Comparison of ENCODE assay signal across 8 mouse cellular contexts in genomic region chr3:30506329-30507027, GRCm38 (mm10). TPM values are rescaled to one million over a fixed set of nuclear protein-coding genes. Genes with fewer than 3 reads are reported as not detected.
DNase-seq lines count a peak whose midpoint lies in the region; ATAC-seq lines count a peak whose summit lies in the region.

No protein-coding gene starts in this region.

- no peaks in the 10 kb centered on the region for H3K9me3 ChIP-seq in heart, embryonic 16.5 days (replicated peaks; ENCODE audit: control insufficient read depth, low read length)
- no peaks in the 10 kb centered on the region for H3K9me3 ChIP-seq in embryonic facial prominence, embryonic 10.5 days
- H3K9me3 ChIP-seq in hindbrain, embryonic 16.5 days (ENCODE audit: control insufficient read depth, low read length), result no peaks in the 10 kb centered on the region
- H3K9me3 ChIP-seq in midbrain, embryonic 15.5 days, result no peaks in the 10 kb centered on the region

- H3K4me3 ChIP-seq in heart, embryonic 16.5 days (ENCODE audit: low read length), result peak overlapping the region; percentile 71
- H3K4me3 ChIP-seq in embryonic facial prominence, embryonic 10.5 days, result peak overlapping the region; percentile 81
- peak overlapping the region; percentile 54 for H3K4me3 ChIP-seq in hindbrain, embryonic 16.5 days (ENCODE audit: low read length)
- peak overlapping the region; percentile 43 for H3K4me3 ChIP-seq in midbrain, embryonic 15.5 days

- H3K27ac ChIP-seq in heart, embryonic 16.5 days (ENCODE audit: low read length), result peak overlapping the region; percentile 89
- H3K27ac ChIP-seq in embryonic facial prominence, embryonic 10.5 days (replicated peaks), result peak overlapping the region; percentile 98
- H3K27ac ChIP-seq in hindbrain, embryonic 16.5 days (ENCODE audit: low read depth, low read length), result peak overlapping the region; percentile 54; the same call in 1 of the 2 replicates
- no peak overlapping the region for H3K27ac ChIP-seq in midbrain, embryonic 15.5 days

- peaks cover 6% of the 10 kb centered on the region; the same call in 1 of the 2 replicates for H3K4me1 ChIP-seq in heart, embryonic 16.5 days (ENCODE audit: control insufficient read depth, insufficient read depth, low read length)
- peaks cover 75% of the 10 kb centered on the region for H3K4me1 ChIP-seq in embryonic facial prominence, embryonic 10.5 days
- peaks cover 15% of the 10 kb centered on the region for H3K4me1 ChIP-seq in hindbrain, embryonic 16.5 days (ENCODE audit: control insufficient read depth, insufficient read depth, low read depth, low read length)
- peaks cover 39% of the 10 kb centered on the region for H3K4me1 ChIP-seq in midbrain, embryonic 15.5 days

- H3K4me2 ChIP-seq in heart, embryonic 16.5 days (ENCODE audit: low read depth, low read length), result peak overlapping the region; percentile 95
- peak overlapping the region; percentile 79 for H3K4me2 ChIP-seq in hindbrain, embryonic 16.5 days (ENCODE audit: low read length)
- peak overlapping the region; percentile 86 for H3K4me2 ChIP-seq in midbrain, embryonic 15.5 days

- H3K9ac ChIP-seq in heart, embryonic 16.5 days (ENCODE audit: low read length), result peak overlapping the region; percentile 81
- no peak overlapping the region for H3K9ac ChIP-seq in hindbrain, embryonic 16.5 days (ENCODE audit: low read depth, low read length)
- no peak overlapping the region for H3K9ac ChIP-seq in midbrain, embryonic 15.5 days

- ATAC-seq in heart, embryonic 16.5 days (replicated peaks; ENCODE audit: extremely low read depth, insufficient read depth, low FRiP score), result no peak
- no peak for ATAC-seq in hindbrain, embryonic 16.5 days
- no peak for ATAC-seq in midbrain, embryonic 15.5 days (replicated peaks)

- DNase-seq in heart, postnatal 25 days (ENCODE audit: low spot score), result no peak
- DNase-seq in embryonic facial prominence, embryonic 10.5 days (ENCODE audit: low spot score), result no peak
- DNase-seq in adrenal gland, postnatal 36 days, result no peak
- DNase-seq in cerebellum, postnatal 25 days, result no peak
- DNase-seq in B cell, adult 2 months, result no peak

- peaks cover 24% of the 10 kb centered on the region for H3K27me3 ChIP-seq in heart, embryonic 16.5 days (ENCODE audit: control insufficient read depth, insufficient read depth, low read length)
- H3K27me3 ChIP-seq in embryonic facial prominence, embryonic 10.5 days (replicated peaks; ENCODE audit: low read depth, poor library complexity, severe bottlenecking), result peaks cover 43% of the 10 kb centered on the region
- H3K27me3 ChIP-seq in hindbrain, embryonic 16.5 days (replicated peaks; ENCODE audit: control insufficient read depth, insufficient read depth, low read length), result peaks cover 45% of the 10 kb centered on the region
- H3K27me3 ChIP-seq in midbrain, embryonic 15.5 days (replicated peaks), result peaks cover 43% of the 10 kb centered on the region

- intact Hi-C loops in heart, postnatal 25 days (cut with DNase I), result loop anchor here (5.0 kb wide), 1 partner anchor 399 kb away; no protein-coding TSS in a partner anchor

- H3K36me3 ChIP-seq in heart, embryonic 16.5 days (ENCODE audit: control insufficient read depth, insufficient read depth), result no peaks in the 10 kb centered on the region
- H3K36me3 ChIP-seq in embryonic facial prominence, embryonic 10.5 days (replicated peaks), result no peaks in the 10 kb centered on the region
- H3K36me3 ChIP-seq in hindbrain, embryonic 16.5 days (ENCODE audit: control insufficient read depth, insufficient read depth, low read length), result no peaks in the 10 kb centered on the region
- H3K36me3 ChIP-seq in midbrain, embryonic 15.5 days (replicated peaks), result no peaks in the 10 kb centered on the region

- 9% methylated on average over 17 of the region's 17 CpGs for WGBS in heart, embryonic 16.5 days
- 3% methylated on average over 17 of the region's 17 CpGs for WGBS in embryonic facial prominence, embryonic 10.5 days
- WGBS in hindbrain, embryonic 16.5 days, result 6% methylated on average over 17 of the region's 17 CpGs
- WGBS in midbrain, embryonic 15.5 days, result 7% methylated on average over 17 of the region's 17 CpGs

RNA-seq across cellular contexts. Expression of gene Mecom, which starts 41.3 kb away (rescaled TPM):
- 12.7 and 17.4 TPM in 2 replicates for polyA plus RNA-seq in heart, embryonic 16.5 days (2015; fragmentation: Nextera tagmentation; extraction: Ambion mirVana)
- 10 to 100 TPM; 18.6 to 21.2 TPM for total RNA-seq in heart, postnatal 25 days (2021)
- polyA plus RNA-seq in embryonic facial prominence, embryonic 10.5 days (2016; fragmentation: Nextera tagmentation; extraction: Ambion mirVana), result 52.0 and 53.0 TPM in 2 replicates
- polyA plus RNA-seq in hindbrain, embryonic 16.5 days (2015; fragmentation: Nextera tagmentation; extraction: Ambion mirVana), result 7.0 and 7.9 TPM in 2 replicates
- polyA plus RNA-seq in midbrain, embryonic 15.5 days (2015; fragmentation: Nextera tagmentation; extraction: Ambion mirVana), result 4.4 and 5.2 TPM in 2 replicates
- 1 to 10 TPM; 6.4 TPM for total RNA-seq in adrenal gland, postnatal 36 days (2021)
